Mouse (Mus musculus): ENCODE data around the gene Cabin1.

Cabin1 gene

DNA sequence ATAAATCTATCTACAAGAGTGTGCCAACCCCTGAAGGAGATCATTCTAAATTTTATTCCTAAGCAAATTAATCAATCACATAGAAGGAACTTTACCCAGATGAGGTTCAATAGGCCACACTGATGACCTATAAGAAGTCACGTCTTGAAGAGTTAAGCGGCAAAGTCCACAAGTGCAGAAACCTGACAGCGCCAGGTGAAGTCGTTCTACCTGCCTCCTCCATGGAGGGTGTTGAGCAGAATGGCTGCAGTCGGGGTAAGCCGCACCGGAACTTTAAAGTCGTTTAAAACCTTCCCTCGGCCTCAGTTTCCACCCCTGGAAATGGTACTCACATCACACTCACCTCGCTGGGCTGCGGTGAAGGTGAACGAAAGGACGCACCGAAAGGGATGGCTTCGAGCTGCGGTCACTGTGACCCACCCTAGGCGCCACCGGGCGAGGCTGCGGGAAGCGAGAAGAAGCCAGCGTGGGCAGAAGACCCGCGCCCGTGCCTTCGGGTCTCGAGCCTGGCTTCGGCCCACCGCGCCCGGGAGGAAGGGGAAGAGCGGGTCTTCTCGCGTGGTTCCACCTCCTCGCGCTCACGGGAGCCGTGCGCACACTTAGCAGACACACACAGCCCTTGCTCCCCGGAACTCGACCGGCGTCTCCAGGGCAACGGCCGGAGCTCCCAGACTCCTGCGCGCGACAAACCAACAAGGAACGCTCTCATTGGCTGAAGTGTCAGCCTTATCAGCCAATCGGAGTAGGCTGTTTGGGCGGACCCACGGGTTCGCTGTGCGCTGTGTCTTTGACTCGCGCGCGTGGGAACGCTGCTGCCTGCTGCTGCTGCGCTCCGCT, at the start of gene Cabin1:
Gene Cabin1 (minus strand): TSS at position 660 of the 837 bp plus-strand sequence.
- DNase-seq (ENCODE audit: low spot score in 2 of 2): peak; percentile 97 to 98

DNA sequence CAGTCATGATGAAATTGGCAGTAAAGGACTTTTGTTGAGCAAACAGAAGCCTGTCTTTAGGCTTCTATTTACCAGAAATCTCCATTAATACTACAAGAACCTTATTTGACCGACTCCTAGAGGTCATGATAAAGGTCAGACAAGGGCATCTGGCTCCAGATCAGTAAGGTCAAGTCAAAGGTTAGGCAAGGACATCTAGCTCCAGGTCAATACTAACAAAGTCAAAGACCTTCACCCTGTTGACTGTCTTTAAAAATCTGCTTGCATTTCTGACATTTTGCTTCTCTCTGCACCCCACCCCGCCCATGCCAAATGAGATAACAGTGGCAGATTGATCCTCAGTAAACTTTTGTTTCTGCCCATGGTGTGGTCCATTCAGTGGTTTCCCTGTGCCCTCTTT, 40.1 kb upstream of the Cabin1 start:
- no peak for DNase-seq (ENCODE audit: low spot score in 2 of 2)

DNA sequence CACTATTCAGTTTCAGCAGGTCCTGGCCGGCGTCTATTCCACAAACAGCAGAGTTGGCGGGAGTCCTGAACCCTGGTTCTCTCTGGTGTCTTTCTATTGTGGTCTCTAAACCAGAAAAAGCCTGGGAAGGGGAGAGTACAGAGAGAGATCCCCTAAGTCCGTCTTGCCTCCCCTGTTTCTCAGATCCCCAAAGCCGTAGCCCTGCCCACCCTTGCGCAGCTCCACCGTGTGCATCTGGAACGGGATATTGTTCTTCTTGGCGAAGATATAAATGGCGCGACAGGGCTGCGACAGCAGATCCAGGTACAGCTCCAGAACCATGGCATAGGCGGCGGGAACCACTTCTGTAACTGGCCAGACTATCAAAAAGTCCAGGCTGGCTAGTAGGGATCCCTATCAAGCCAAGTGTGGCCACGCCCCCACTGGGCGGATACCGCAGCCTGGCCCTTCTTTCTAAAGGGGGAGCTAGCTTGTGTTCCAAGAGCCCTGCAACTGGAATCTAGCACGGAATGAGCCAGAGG, 34.1 kb upstream of the Cabin1 start, which contains the start of gene Gstt1:
Gene Gstt1 (minus strand): TSS at position 409 of the 521 bp plus-strand sequence.
- DNase-seq (ENCODE audit: low spot score in 2 of 2): peak; percentile 46 to 65

DNA sequence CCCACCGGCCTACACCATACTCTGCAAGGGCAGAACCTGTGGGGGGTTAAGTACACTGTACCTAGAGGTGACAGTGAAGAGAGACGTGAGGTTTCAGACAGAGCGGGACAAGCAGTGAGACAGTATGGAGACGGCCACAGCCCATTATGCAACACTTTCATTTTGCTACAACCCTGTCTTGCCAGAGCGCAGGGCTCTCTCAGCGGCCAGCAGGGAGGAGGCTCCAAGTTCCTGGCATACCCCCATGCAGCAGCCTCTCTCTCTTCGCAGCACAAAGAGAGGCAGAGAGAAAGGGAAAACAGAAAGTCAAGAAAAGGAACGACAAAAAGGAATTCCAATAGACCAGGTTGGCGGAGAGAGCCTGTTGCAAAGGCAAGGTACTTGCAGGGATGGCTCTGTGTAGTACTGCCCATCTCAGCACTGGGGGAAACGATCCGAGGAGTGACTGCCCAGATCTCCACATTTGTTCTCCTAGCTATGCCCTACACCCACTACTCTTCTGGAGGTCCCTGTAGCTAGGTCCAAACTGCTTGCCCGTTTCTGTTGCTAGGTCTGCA, 33.6 kb upstream of the Cabin1 start:
- DNase-seq (ENCODE audit: low spot score in 2 of 2): no peak

DNA sequence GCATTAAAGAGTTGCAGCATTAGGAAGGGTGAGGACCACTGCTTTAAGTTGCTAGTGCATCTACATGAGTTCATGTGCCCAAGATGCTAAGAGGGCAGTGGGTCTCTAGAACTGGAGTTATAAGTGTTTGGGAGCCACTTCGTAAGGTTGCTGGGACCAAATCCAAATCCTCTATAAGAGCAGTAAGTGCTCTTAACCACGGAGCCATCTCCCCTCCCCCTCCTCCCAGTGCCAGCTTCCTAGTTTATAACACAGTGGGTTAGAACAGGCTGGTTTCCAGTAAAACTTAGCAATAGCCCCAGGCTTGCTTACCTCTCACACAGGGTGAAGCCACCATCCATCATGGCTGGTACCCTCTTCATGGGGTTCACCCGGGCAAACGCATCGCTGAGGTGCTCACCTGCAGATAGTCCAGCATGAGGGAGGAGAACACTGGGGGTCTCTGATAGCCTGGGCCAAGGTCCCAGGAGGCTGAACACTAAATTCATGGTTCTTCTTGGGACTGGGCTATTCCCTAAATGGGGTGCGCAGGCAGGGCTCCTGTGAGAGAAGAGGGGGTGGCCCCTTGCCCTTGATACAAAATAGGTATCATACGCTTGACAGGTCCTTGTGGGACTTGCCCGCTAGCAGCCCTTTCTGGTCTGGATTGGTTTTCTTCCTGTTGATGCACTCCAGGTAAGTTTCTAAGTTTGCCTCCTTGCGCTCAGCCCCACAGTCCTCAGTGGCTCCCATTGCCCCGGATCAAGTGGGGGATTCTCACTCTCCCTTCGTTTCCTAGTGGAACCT, 32.8 kb upstream of the Cabin1 start:
- DNase-seq (ENCODE audit: low spot score in 2 of 2): no peak

DNA sequence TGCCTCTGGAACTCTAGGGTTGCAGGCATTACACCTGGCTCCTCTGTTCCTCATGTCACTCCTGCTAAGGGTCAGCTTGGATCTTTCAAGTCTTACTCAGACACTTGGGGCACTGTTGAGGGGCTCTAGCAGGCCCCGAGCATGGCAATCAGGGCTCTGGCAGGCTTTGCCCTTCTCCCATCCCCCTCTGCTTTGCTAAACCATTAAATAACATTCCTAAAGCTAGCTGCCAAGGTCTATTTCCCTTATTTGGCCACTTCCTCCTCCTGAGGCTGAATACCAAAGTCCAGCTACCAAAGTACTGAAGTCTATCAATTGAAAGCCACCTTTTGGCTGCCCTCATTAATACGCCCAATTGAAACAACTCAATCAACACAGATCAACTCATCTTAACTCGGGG, 30.7 kb upstream of the Cabin1 start:
- DNase-seq (ENCODE audit: low spot score in 2 of 2): no peak

DNA sequence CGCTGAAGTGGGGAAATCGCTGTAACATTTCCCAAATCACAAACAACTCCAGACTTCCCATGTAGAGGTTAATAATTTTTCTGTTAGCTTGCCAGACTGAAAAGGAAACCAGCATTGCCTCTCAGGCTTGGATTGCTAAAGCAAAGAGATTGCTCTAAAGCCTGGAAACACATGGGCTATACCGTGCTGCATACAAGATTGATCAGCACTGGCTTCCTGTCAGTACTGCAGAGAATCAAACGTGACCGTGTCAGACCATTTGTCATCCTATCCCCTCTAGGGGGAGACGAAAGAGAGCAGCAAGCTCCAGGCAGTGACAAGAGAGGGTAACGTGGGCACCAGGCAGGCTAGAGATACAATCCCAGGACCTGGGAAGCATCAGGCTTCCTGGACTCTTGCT, 26.6 kb upstream of the Cabin1 start:
- no peak for DNase-seq (ENCODE audit: low spot score in 2 of 2)

DNA sequence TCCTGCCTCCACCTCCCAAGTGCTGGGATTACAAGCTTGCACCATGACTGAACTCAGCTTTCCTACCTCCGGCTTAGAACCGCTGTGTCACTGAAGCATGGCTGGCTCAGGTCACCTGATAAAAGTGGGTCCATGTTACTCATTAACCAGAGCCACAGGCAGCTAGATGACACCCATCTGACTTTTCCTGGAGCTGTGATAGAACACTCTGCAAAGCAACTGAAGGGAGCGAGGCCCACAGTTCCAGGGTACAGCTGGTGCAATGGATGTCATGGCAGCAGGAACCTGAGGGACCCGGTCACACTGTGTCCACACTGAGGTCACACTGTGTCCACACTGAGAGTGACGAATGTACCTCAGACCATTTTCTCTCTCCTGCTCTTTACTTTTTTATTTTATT, 25.7 kb upstream of the Cabin1 start:
- DNase-seq (ENCODE audit: low spot score in 2 of 2): no peak

DNA sequence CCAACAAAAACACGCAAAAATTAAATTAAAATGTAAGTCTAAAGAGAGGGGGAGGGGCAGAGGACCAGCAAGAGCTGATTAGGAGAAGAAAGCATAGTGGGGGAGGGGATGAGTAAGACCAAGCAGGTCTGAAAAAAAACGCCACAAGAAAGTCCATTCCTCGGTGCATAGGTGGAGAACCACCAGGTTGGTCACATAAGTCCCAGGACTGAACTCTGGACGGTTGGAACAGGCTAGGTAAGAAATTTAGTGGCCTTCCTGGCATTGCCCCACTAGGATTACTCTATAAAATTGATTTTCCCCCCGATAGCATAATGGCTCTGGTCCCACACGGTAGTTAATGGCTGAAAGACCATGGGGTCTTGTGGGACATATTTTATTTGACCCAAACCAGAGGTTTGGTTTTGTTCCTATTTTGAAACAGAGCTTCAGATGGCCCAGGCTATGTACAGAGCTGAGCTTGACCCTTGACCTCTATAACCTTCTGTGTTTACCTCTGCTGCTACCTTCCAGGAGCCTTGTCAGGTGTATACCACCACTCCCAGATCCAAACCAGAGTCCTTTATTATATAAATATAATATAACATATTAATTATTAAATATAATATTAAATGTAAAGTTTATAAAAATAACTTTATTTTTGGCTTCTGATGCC, 25.1 kb upstream of the Cabin1 start:
- no peak for DNase-seq (ENCODE audit: low spot score in 2 of 2)

DNA sequence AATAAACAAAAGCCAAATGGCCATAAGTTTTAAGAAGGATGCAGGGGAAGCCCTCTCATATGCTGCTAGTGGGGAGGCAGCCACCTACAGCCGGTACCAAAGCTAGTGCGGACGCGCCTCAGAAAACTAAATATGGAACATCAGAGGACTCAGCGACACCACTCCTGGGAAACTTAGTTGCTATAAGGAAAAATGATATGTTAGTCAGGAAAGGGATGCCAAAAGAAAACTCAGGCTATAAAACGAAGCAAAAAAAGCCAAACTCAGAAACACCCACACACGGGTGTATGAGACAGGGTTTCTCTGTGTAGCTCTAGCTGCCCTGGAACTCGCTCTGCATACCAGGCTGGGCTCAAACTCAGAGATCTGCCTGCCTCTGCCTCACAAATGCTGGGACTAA, 24.1 kb upstream of the Cabin1 start:
- DNase-seq (ENCODE audit: low spot score in 2 of 2): no peak

DNA sequence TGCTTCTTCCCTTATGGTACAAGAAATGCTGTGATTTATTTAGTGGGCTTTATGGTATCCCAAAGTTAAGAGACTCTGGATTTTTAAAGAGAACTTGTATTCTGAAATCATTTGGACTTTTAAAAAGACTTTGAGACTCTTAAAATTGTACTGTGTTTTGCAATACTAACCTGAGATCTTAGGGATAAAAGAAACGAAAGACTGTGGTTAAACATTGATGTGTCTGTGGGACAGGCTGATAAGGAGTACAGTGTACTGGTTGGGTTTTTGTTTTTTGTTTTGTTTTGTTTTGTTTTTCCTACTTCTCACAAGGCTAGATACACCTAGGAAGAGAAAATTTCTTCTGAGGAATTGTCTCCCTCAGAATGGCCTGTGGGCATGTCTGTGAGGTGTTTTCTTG, 21.3 kb upstream of the Cabin1 start:
- DNase-seq (ENCODE audit: low spot score in 2 of 2): no peak

DNA sequence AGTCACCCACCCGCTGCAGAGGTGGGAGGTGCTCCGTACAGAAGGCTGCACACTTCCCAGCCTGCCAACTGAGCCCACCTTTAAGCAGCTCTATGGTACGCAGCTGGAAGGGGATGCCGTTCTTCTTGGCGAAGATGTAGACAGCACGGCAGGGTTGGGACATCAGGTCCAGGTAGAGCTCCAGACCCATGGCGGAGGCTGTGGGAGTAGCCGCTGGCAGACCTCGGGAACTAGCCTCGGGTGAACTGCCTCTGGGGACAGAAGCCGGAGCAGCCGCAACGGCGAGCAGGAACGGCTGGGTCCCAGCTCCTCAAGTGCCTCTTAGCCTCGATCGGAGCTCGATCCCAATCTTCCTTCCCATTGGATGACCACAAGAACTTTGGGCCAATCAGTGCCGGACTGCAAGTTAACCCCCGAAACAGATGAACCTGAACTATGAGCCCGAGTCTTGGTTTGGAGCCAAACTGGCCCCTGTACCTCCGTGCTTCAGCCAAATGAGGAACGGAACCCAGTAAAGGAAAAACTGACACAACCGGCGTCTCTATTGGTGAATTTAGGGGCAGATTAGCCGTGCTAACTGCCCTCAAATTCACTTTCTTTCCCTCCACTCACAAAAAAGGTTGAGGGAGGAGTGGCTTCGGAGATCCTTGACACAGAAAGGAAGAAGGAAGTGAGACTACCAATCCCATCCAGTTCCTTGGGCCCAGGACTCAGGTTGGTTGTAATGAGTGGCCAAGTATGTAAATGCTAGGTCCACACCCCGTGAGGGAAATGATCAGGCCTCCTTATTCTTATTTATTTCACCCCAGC, 16.8 kb upstream of the Cabin1 start, which contains the start of the genes Gm20441 and Gstt3:
Gene Gm20441 (minus strand): TSS at position 186 of the 810 bp plus-strand sequence.
Gene Gstt3 (minus strand): TSS at position 646 of the 810 bp plus-strand sequence.
- peak; percentile 32 to 52 for DNase-seq (ENCODE audit: low spot score in 2 of 2)

DNA sequence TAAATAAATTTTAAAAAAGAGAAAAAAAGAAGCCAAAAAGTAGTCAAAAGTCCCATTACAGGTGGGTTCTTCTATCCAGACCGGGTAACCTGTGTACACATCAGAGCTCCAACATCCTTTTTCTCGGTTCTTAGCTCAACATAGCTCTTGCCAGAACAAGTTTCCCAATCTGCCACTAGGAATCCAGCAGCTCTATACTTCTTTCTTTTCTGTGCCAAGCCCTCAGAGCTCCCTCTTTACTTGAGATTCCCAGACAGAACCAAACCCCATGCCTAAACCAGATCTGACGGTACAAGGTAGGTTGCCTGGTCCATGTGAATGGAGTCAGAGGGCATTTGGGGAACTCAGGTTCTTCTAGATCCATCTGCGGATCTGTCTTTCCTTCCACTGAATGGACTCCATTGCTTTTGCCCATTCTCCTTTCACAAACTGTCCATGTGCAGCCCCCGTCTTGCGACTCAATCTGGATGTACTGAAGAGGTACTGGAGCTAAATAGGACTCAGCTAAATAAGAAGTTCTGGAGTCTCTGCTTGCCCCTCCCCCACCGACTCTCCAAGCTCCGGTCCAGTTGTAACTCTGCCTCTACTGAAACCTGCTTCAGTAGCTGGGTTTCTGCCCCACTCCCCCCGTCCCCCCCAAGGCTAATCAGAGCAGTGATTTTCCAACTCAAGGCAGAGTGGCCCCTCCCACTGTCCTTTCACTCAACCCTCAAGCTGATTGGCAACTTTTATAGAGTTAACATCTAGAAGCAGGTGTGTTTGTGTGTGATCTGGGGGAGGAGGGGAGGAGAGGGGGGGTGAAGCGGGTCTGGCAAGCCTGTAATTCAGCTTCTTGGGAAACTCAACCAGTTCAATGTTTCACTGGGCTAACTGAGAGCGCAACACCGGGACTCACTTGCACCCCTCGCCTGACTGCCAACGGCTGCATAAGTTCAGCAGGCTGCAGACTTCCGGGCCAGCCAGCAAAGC, 15.3 kb upstream of the Cabin1 start:
- no peak for DNase-seq (ENCODE audit: low spot score in 2 of 2)

DNA sequence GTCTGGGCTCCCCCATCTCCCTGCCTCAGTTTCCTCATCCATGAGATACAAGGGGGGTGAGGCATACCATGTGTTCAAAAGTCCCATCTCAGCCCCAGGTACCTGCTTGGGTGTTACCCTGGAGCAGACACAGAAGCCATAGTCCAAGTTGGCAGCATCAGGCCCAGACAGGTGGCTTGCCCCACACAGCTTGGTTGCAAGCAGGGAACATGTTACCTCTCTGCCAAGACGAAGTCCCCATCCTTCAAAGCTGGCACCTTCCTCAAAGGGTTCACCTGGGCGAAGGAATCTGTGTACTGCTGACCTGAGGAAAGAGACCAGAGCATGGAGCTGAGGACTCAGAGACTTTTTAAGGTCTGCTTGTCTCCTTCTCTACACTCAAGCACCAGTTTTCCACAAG, 13.7 kb upstream of the Cabin1 start:
- no peak for DNase-seq (ENCODE audit: low spot score in 2 of 2)

DNA sequence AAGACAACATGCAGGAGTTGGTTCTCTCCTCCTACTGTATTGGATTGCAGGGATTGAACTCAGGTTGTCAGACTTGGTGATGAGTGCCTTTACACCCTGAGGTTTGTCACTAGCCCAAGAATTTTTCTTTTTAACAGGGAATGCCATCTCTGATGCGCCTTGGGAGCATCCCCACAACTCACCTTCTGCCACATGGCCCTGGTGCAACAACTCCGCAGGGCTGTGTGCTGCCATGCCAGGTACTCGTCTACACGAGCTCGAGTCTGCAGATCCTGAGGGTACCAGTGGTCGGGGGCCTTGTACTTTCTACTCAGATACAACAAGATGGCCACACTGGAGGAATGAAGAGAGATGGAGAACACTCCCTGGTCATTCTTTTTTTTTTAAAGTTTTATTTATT, 12.4 kb upstream of the Cabin1 start:
- no peak for DNase-seq (ENCODE audit: low spot score in 2 of 2)

DNA sequence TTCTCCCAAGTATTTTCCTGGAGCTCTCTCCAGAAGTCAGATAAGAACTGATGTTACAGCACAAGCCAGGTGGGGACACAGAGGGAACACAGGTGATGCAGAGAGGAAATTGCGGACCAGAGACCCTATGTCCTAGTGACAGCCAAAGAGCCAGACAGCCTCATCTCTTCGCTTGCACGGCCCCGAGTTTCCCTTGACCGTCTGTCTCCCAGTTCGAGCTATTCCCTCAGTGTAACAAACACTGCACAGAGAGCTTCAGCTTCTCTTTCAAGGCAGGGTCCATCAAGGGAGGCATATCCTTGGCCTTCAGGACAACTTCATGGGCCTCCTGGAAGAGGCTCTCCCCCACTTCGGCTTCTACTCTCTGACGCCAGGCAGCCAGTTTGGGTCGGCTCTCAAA, 10.4 kb upstream of the Cabin1 start:
- DNase-seq (ENCODE audit: low spot score in 2 of 2): no peak

DNA sequence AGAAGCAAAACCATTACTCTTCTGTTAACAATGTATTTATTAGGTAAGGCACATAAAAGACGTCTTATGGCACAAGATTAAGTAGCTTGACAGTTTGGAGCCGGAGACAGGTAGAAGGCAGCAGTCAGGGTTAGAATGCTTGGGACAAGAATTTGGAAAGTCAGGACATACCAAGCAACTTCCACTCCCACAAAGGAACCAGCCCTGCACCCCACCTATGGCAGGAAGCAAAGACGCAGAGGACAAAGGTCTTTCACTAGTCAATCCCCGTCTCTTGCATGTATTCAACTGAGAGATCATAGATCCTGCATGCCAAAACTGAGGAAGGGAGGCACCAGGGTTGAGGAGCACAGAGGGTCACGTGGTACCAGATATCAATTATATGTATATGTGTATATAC, 10.0 kb upstream of the Cabin1 start:
- no peak for DNase-seq (ENCODE audit: low spot score in 2 of 2)

DNA sequence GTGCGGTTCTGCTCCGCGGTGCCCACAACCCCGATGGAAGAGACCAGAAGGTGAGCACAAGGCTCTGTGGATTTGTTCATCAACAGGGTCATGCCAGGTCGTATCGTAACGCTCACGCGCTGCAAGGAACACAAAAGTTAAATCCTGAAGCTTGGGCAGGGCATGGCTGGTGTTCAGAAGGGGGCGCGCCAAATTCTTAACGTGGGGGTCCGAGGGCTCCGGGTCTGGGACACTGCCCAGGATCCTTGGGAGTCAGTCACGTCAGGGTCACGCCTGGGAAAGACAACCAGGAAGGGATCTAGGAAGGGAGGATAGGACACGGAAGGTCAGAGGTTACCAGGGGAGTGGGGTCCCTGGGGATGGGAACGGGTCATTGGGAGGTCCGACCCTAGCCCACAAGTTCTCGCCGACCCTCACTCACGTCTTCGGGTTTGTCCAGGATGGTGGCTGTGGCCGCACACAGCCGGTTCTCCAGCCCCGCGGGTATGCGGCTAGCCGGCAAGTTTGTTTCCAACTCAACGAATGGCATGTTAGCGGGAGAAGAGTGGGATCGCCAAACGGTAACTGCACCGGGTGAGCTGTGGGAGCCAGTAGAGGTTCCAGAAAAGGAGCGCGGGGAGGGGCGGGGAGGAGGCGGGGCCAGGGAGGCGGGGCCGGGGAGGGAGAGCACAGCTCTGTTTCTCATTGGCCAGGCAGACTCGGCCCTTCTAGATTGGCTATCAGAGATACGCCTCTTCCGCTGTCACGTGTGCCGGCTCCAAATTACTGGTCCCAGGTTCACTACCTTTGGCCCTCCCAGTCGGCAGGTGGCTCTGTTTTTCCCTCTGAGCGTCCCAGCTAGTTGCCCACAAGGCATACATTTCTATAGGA, 8.9 kb upstream of the Cabin1 start, which contains the start of gene Ddt:
Gene Ddt (minus strand): TSS at position 620 of the 870 bp plus-strand sequence.
- peak; percentile 88 to 91 for DNase-seq (ENCODE audit: low spot score in 2 of 2)

Measured in spleen, postnatal 36 days (tissue).